Comparison of ENCODE assay signal across 10 mouse cellular contexts in the genomic region with DNA sequence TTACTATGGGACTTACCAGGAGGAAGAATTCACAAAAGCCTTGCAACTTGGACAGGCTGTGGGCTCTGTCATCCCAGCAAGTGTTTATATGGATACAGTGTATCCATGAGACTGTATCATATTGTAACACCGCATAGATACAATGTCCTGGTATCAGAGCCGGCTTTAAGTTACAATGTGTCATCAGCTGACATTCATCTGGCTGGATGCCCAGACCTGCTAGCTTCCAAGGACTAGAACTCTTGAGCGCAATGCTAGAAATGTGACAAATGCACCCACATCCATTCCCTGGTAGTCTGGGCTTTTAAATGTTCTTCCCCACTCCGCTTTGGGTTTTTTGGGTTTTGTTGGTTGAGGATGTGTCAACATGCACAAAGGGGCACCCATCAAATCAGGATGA. TPM values are rescaled to one million over a fixed set of nuclear protein-coding genes. Genes with fewer than 3 reads are reported as not detected.
DNase-seq lines count a peak whose midpoint lies in the region; ATAC-seq lines count a peak whose summit lies in the region.
"Had no signal": no experiment of that assay in that cellular context is flagged by ENCODE, and none has a peak within 500 bp of the region (broad histone marks: within the 10 kb centered on the region; RNA-seq: fewer than 3 reads in every experiment).

No protein-coding gene starts in this region.

- intact Hi-C loops in left cerebral cortex, postnatal 14 days (cut with DNase I), result no loop called here
- intact Hi-C loops in left cerebral cortex, postnatal 36 days (cut with DNase I), result no loop called here

- no peak for ATAC-seq in forebrain, embryonic 14.5 days
- no peak for ATAC-seq in forebrain, embryonic 15.5 days (replicated peaks)

- peak; percentile 74 for DNase-seq in forebrain, embryonic 14.5 days (ENCODE audit: low spot score)
- DNase-seq in left cerebral cortex, postnatal 14 days (ENCODE audit: low spot score in 2 of 2), result peak; percentile 67 to 78
- DNase-seq in left cerebral cortex, postnatal 36 days (ENCODE audit: low spot score in 2 of 2), result no peak
- DNase-seq in MEL-GATA-1-ER (ENCODE audit: extremely low read depth, low read depth), result peak; percentile 56
- DNase-seq in lung, postnatal 14 days, result peak; percentile 59
- no peak for DNase-seq in thymus, postnatal 10 days (ENCODE audit: low spot score in 2 of 2)
- no peak for DNase-seq in layer of hippocampus, adult 11-12 months (ENCODE audit: low spot score)
- DNase-seq: retina, postnatal 1 day had no signal

- H3K27ac ChIP-seq in forebrain, embryonic 14.5 days (ENCODE audit: low read depth, low read length), result no peak overlapping the region
- H3K27ac ChIP-seq in forebrain, embryonic 15.5 days (replicated peaks), result no peak overlapping the region

- 55% methylated on average over 4 of the region's 4 CpGs for WGBS in forebrain, embryonic 14.5 days
- WGBS in forebrain, embryonic 15.5 days, result 53% methylated on average over 4 of the region's 4 CpGs

- H3K4me3 ChIP-seq in forebrain, embryonic 14.5 days (ENCODE audit: low read depth, low read length), result no peak overlapping the region
- H3K4me3 ChIP-seq in forebrain, embryonic 15.5 days, result no peak overlapping the region
- H3K4me3 ChIP-seq: megakaryocyte, embryonic 14.5 days had no signal

- no peaks in the 10 kb centered on the region for H3K9me3 ChIP-seq in forebrain, embryonic 14.5 days (replicated peaks; ENCODE audit: control insufficient read depth, low read length)
- H3K9me3 ChIP-seq in forebrain, embryonic 15.5 days, result no peaks in the 10 kb centered on the region

- H3K4me1 ChIP-seq in forebrain, embryonic 14.5 days (ENCODE audit: control insufficient read depth, insufficient read depth, low read length), result no peaks in the 10 kb centered on the region; the same call in 1 of the 2 replicates
- H3K4me1 ChIP-seq in forebrain, embryonic 15.5 days, result peaks cover 28% of the 10 kb centered on the region

- H3K9ac ChIP-seq in forebrain, embryonic 14.5 days (ENCODE audit: low read length), result no peak overlapping the region
- no peak overlapping the region for H3K9ac ChIP-seq in forebrain, embryonic 15.5 days (replicated peaks)

- H3K27me3 ChIP-seq in forebrain, embryonic 14.5 days (replicated peaks; ENCODE audit: control insufficient read depth, insufficient read depth, low read length), result no peaks in the 10 kb centered on the region
- H3K27me3 ChIP-seq in forebrain, embryonic 15.5 days, result no peaks in the 10 kb centered on the region
- H3K27me3 ChIP-seq: megakaryocyte, embryonic 14.5 days had no signal

- no peaks in the 10 kb centered on the region for H3K36me3 ChIP-seq in forebrain, embryonic 14.5 days (ENCODE audit: control insufficient read depth, insufficient read depth, low read length)
- H3K36me3 ChIP-seq in forebrain, embryonic 15.5 days, result no peaks in the 10 kb centered on the region

- no peak overlapping the region for H3K4me2 ChIP-seq in forebrain, embryonic 14.5 days (ENCODE audit: low read length)
- no peak overlapping the region for H3K4me2 ChIP-seq in forebrain, embryonic 15.5 days (replicated peaks)

RNA-seq across cellular contexts. Expression of gene Elk3, which starts 22.6 kb away (rescaled TPM):
- polyA plus RNA-seq in forebrain, embryonic 14.5 days (2014; fragmentation: Nextera tagmentation; extraction: Ambion mirVana), result 7.0 and 11.0 TPM in 2 replicates
- 6.2 and 7.9 TPM in 2 replicates for polyA plus RNA-seq in forebrain, embryonic 15.5 days (2015; fragmentation: Nextera tagmentation; extraction: Ambion mirVana)
- 10 to 100 TPM; 15.2 to 16.1 TPM for total RNA-seq in left cerebral cortex, postnatal 14 days (2021)
- total RNA-seq in left cerebral cortex, postnatal 36 days (2021), result 10 to 100 TPM in 1 of 2 experiments, 1 to 10 TPM in 1; 9.4 to 11.4 TPM

Comparison
In these comparisons a context has a peak if more than half of its experiments do, and no peak if none do; other contexts are left out.
1. DNase-seq: peak in forebrain, embryonic 14.5 days (single experiment), left cerebral cortex, postnatal 14 days (2 of 2), MEL-GATA-1-ER (single experiment) and lung, postnatal 14 days (single experiment); none in left cerebral cortex, postnatal 36 days (0 of 2), thymus, postnatal 10 days (0 of 2) and layer of hippocampus, adult 11-12 months (single experiment).